Mouse (Mus musculus) lung, adult 2 months (tissue): ENCODE results near the gene Ccnj.

ENCODE experiments used
- CTCF ChIP-seq: fragments of 200-500 bp; IDR thresholded peaks from 2 replicates; pipeline ENCODE4 v1.5.1; 2011; ENCODE audit warnings: mild to moderate bottlenecking, low read length, control low read depth; ENCODE audit not compliant: insufficient read depth
- POLR2A ChIP-seq: fragments of 200-500 bp; IDR thresholded peaks from 2 replicates; pipeline ENCODE4 v1.6.1; 2011; ENCODE audit warnings: low read depth, mild to moderate bottlenecking, control low read depth, low read length, borderline replicate concordance; ENCODE audit errors: extremely low read depth

GRCm38 (mm10) chr19:40849391-40849790 is 18.3 kb downstream of the Ccnj start:
- TF ChIP-seq CTCF (no peak), POLR2A (no peak)
